Mouse (Mus musculus) heart, adult 2 months (tissue): Measurements from ENCODE around the gene Ccdc148.

Experiments used
- CTCF ChIP-seq: fragments of 200-600 bp; IDR thresholded peaks from 2 replicates; pipeline ENCODE4 v1.8.1; 2022; ENCODE audit warnings: antibody characterized with exemption, mild to moderate bottlenecking, moderate library complexity
- EP300 ChIP-seq: fragments of 200-500 bp; IDR thresholded peaks from 2 replicates; pipeline ENCODE4 v1.6.1; 2011; ENCODE audit warnings: low read depth, low read length, control low read depth; ENCODE audit not compliant: insufficient read depth
- POLR2A ChIP-seq: fragments of 200-500 bp; IDR thresholded peaks from 2 replicates; pipeline ENCODE4 v1.6.1; 2011; ENCODE audit warnings: mild to moderate bottlenecking, low read depth, low read length, control low read depth; ENCODE audit not compliant: insufficient read depth

GRCm38 (mm10) chr2:59158117-59158516 lies 2.4 kb downstream of the Ccdc148 start:
- TF ChIP-seq CTCF, result no peak
- TF ChIP-seq EP300, result no peak
- TF ChIP-seq POLR2A, result no peak
